Mouse (Mus musculus): ENCODE data around the gene Doc2g. TPM values are rescaled to one million over a fixed set of nuclear protein-coding genes. Genes with fewer than 3 reads are reported as not detected.
"Not testable (repeated sequence)": the region's sequence is repeated elsewhere in the genome, so short reads cannot be mapped to it uniquely, and the experiment has no call there.

Gene Doc2g
- polyA plus RNA-seq, 1 experiment from 2014 or later = 7.1 TPM

GRCm38 (mm10) chr19:4027576-4027975, 24.5 kb downstream of the Doc2g start:
- H3K4me1 ChIP-seq (replicated peaks) = no peaks in the 10 kb centered on the region
- no peaks in the 10 kb centered on the region for H3K9me3 ChIP-seq
- no peaks in the 10 kb centered on the region for H3K27me3 ChIP-seq
- no peak overlapping the region for H3K27ac ChIP-seq (replicated peaks)
- H3K4me3 ChIP-seq = no peak overlapping the region
- ATAC-seq (ENCODE audit: low read depth) = no peak
- no peak overlapping the region for H3K9ac ChIP-seq
- H3K36me3 ChIP-seq = no peaks in the 10 kb centered on the region
- no peak overlapping the region for H3K4me2 ChIP-seq

GRCm38 (mm10) chr19:4032668-4033067, 29.6 kb downstream of the Doc2g start:
- no peaks in the 10 kb centered on the region for H3K27me3 ChIP-seq
- no peak overlapping the region for H3K4me2 ChIP-seq
- H3K4me1 ChIP-seq (replicated peaks) = peaks cover 13% of the 10 kb centered on the region; the same call in 1 of the 2 replicates
- ATAC-seq (ENCODE audit: low read depth) = no peak
- H3K4me3 ChIP-seq = no peak overlapping the region
- H3K9ac ChIP-seq = no peak overlapping the region
- WGBS = 68% methylated on average over 7 of the region's 7 CpGs
- H3K36me3 ChIP-seq = peaks cover 4% of the 10 kb centered on the region
- H3K9me3 ChIP-seq = no peaks in the 10 kb centered on the region
- H3K27ac ChIP-seq (replicated peaks) = no peak overlapping the region

GRCm38 (mm10) chr19:4033298-4033697, 30.2 kb downstream of the Doc2g start:
- H3K9me3 ChIP-seq = no peaks in the 10 kb centered on the region
- H3K36me3 ChIP-seq = peaks cover 4% of the 10 kb centered on the region
- H3K4me2 ChIP-seq = no peak overlapping the region
- no peak overlapping the region for H3K4me3 ChIP-seq
- no peak overlapping the region for H3K9ac ChIP-seq
- H3K4me1 ChIP-seq (replicated peaks) = peaks cover 19% of the 10 kb centered on the region; the same call in 1 of the 2 replicates
- H3K27me3 ChIP-seq = no peaks in the 10 kb centered on the region
- H3K27ac ChIP-seq (replicated peaks) = no peak overlapping the region
- WGBS = 73% methylated on average over 3 of the region's 3 CpGs
- no peak for ATAC-seq (ENCODE audit: low read depth)

GRCm38 (mm10) chr19:4033742-4034141, 30.6 kb downstream of the Doc2g start:
- no peak overlapping the region for H3K27ac ChIP-seq (replicated peaks)
- H3K9ac ChIP-seq = no peak overlapping the region
- H3K4me3 ChIP-seq = no peak overlapping the region
- peaks cover 4% of the 10 kb centered on the region for H3K36me3 ChIP-seq
- H3K9me3 ChIP-seq = no peaks in the 10 kb centered on the region
- no peaks in the 10 kb centered on the region for H3K27me3 ChIP-seq
- peaks cover 20% of the 10 kb centered on the region; the same call in 1 of the 2 replicates for H3K4me1 ChIP-seq (replicated peaks)
- WGBS = 75% methylated on average over 5 of the region's 5 CpGs
- no peak for ATAC-seq (ENCODE audit: low read depth)
- H3K4me2 ChIP-seq = no peak overlapping the region

- Histone ChIP-seq H3K9me3 (no peaks in the 10 kb centered on the region), H3K4me2 (peak overlapping the region; percentile 34), H3K4me1 (replicated peaks) (peaks cover 20% of the 10 kb centered on the region; the same call in 1 of the 2 replicates), H3K9ac (no peak overlapping the region), H3K36me3 (peaks cover 4% of the 10 kb centered on the region), H3K4me3 (no peak overlapping the region), H3K27me3 (no peaks in the 10 kb centered on the region), H3K27ac (replicated peaks) (no peak overlapping the region)
- ATAC-seq (ENCODE audit: low read depth) = no peak
- WGBS = 80% methylated on average over 12 of the region's 12 CpGs
Observed at GRCm38 (mm10) chr19:4036327-4037045, 33.4 kb downstream of the Doc2g start.

GRCm38 (mm10) chr19:4037154-4037787, 34.2 kb downstream of the Doc2g start:
- 0 out of 2 replicates have a peak overlapping the region, but pooled peaks have one; percentile 46 for H3K27ac ChIP-seq (replicated peaks)
- H3K4me2 ChIP-seq = peak overlapping the region; percentile 76

GRCm38 (mm10) chr19:4037788-4038232, 34.7 kb downstream of the Doc2g start, which contains the start of gene Gstp1:
TSS of gene Gstp1 (minus strand) at chr19:4037985.
- peak; percentile 89 for ATAC-seq (ENCODE audit: low read depth)
- Histone ChIP-seq H3K9ac (peak within 1 kb of the TSS; percentile 83), H3K9me3 (no peaks in the 10 kb centered on the region), H3K36me3 (peaks cover 4% of the 10 kb centered on the region), H3K4me1 (replicated peaks) (peaks cover 20% of the 10 kb centered on the region; the same call in 1 of the 2 replicates), H3K27me3 (no peaks in the 10 kb centered on the region), H3K4me3 (peak within 1 kb of the TSS; percentile 58), H3K27ac (replicated peaks) (0 out of 2 replicates have a peak within 1 kb of the TSS, but pooled peaks have one; percentile 46), H3K4me2 (peak within 1 kb of the TSS; percentile 76)
- under 1% methylated on average over 26 of the region's 26 CpGs for whole genome bisulfite sequencing

More at GRCm38 (mm10) chr19:4037154-4037787, 34.2 kb downstream of the Doc2g start:
- H3K27me3 ChIP-seq, H3K9me3 ChIP-seq, H3K36me3 ChIP-seq: not testable (repeated sequence)
- H3K4me1 ChIP-seq (replicated peaks) = peaks cover 20% of the 10 kb centered on the region; the same call in 1 of the 2 replicates
- peak overlapping the region; percentile 58 for H3K4me3 ChIP-seq
- 31% methylated on average over 8 of the region's 8 CpGs for WGBS
- peak overlapping the region; percentile 83 for H3K9ac ChIP-seq
- peak; percentile 44; the same call in 1 of the 2 replicates for ATAC-seq (ENCODE audit: low read depth)

GRCm38 (mm10) chr19:4040941-4041340, 37.8 kb downstream of the Doc2g start:
- not testable (repeated sequence) for H3K4me3 ChIP-seq; H3K4me2 ChIP-seq; H3K36me3 ChIP-seq; H3K27ac ChIP-seq (replicated peaks); H3K27me3 ChIP-seq; H3K9ac ChIP-seq; H3K9me3 ChIP-seq; ATAC-seq (ENCODE audit: low read depth)
- WGBS = 88% methylated on average over 5 of the region's 5 CpGs
- peaks cover 22% of the 10 kb centered on the region; the same call in 1 of the 2 replicates for H3K4me1 ChIP-seq (replicated peaks)

GRCm38 (mm10) chr19:4041500-4041899, 38.4 kb downstream of the Doc2g start:
- H3K9me3 ChIP-seq; H3K27me3 ChIP-seq; H3K4me2 ChIP-seq; H3K36me3 ChIP-seq; H3K27ac ChIP-seq (replicated peaks); ATAC-seq (ENCODE audit: low read depth); H3K9ac ChIP-seq; H3K4me3 ChIP-seq: not testable (repeated sequence)
- WGBS = 88% methylated on average over 3 of the region's 4 CpGs
- peaks cover 22% of the 10 kb centered on the region; the same call in 1 of the 2 replicates for H3K4me1 ChIP-seq (replicated peaks)

GRCm38 (mm10) chr19:4042124-4042523, 39.0 kb downstream of the Doc2g start:
- Histone ChIP-seq H3K27ac (replicated peaks) (no peak overlapping the region), H3K4me3 (no peak overlapping the region), H3K9me3 (no peaks in the 10 kb centered on the region), H3K4me1 (replicated peaks) (peaks cover 19% of the 10 kb centered on the region; the same call in 1 of the 2 replicates), H3K36me3 (no peaks in the 10 kb centered on the region), H3K9ac (no peak overlapping the region), H3K4me2 (no peak overlapping the region), H3K27me3 (no peaks in the 10 kb centered on the region)
- no peak for ATAC-seq (ENCODE audit: low read depth)
- WGBS = 74% methylated on average over 14 of the region's 14 CpGs

GRCm38 (mm10) chr19:4044109-4044508, 41.0 kb downstream of the Doc2g start:
- H3K4me1 ChIP-seq (replicated peaks); H3K27ac ChIP-seq (replicated peaks); H3K27me3 ChIP-seq; H3K9ac ChIP-seq; ATAC-seq (ENCODE audit: low read depth); H3K4me2 ChIP-seq; H3K36me3 ChIP-seq; H3K4me3 ChIP-seq; H3K9me3 ChIP-seq: not testable (repeated sequence)
- 91% methylated on average over 5 of the region's 5 CpGs for WGBS

Measured in neural tube, embryonic 13.5 days (tissue).